Mouse (Mus musculus): Measurements from ENCODE around the gene Klhl23. TPM values are rescaled to one million over a fixed set of nuclear protein-coding genes. Genes with fewer than 3 reads are reported as not detected.
"Not testable (repeated sequence)": the region's sequence is repeated elsewhere in the genome, so short reads cannot be mapped to it uniquely, and the experiment has no call there.

Gene Klhl23
- polyA plus RNA-seq (2012; rRNA removed), result 36.7 and 39.9 TPM in 2 replicates

GRCm38 (mm10) chr2:69821711-69822110, at the start of gene Klhl23:
Gene Klhl23, plus strand, starts transcription at chr2:69821944.
- DNase-seq (ENCODE audit: extremely low spot score in 1 of 2, low spot score in 1 of 2), result no peak

DNA sequence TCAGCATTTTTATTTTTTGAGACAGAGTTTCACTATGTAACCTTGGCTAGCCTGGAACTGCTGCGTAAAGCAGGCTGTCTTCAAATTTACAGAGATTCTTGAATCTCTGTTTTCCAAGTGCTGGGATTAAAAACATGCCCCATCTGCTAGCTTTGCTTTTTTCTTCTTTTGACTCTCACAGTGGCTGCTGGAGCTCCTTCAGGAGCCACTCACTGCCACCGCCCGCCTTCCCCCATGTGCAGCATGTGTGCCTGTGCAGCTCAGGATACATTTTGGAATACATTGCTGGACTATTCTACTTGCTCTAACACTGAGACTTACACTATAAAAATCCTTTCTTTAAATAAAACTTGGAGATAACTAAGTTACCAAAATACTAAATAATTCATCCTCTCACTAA, 48.4 kb upstream of the Klhl23 start:
- DNase-seq (ENCODE audit: extremely low spot score in 1 of 2, low spot score in 1 of 2), result peak in 1 of 2 experiments; percentile 36

GRCm38 (mm10) chr2:69777985-69778835, 43.5 kb upstream of the Klhl23 start:
- DNase-seq (ENCODE audit: extremely low spot score in 1 of 2, low spot score in 1 of 2), result peak in 1 of 2 experiments; percentile 47

DNA sequence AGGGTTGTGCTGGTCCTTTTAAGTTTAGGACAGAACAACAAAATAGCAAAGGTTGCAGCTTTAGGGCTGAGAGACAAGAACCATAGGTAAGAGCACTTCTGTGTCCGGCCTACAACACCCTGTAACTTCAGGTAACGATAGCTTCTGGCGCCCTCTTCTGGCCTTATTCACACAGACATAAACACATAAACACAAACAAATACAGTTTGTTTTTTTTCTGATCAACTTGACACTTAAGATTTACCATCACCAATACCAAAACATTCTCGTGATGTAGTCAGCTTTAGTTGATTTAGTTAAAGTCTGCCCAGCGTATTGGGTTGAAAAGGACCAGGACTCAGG, 42.9 kb upstream of the Klhl23 start:
- DNase-seq (ENCODE audit: extremely low spot score in 1 of 2, low spot score in 1 of 2), result peak in 1 of 2 experiments; percentile 35

GRCm38 (mm10) chr2:69788974-69789373, 32.8 kb upstream of the Klhl23 start:
- DNase-seq (ENCODE audit: extremely low spot score in 1 of 2, low spot score in 1 of 2), result no peak

DNA sequence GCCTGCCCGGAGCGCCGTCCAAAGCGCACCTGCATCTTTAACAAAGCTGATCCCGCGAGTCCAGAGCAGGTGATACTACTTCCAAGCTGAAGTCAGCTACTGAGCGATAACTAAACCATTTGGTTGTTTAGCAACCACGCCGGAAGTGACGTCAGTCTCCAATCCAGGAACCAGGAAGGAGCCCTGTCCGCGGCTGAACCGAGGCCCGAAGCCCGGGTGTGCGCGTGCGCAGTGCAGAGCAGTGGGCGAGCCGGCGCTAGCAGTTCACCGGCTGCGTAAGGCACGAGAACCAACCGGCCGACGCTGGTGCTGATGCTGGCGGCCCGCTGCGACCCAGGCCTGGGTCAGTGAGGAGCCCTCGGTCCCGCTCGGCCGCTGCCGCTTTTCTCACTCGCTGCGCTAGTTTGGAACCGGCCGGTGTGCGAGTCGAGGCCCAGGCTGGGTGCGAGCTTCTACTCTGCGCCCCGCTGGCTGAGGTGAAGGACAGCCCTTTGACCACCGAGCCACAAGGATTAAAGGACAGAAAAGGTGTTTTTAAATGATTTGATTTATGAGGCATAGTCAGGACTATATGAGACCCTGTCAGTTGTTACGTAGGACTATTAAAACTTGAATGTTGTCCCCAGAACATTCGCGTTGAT, 32.2 kb upstream of the Klhl23 start, which contains the start of the genes Ccdc173 and Phospho2:
TSS of gene Ccdc173 (minus strand) at position 147 of the 641 bp plus-strand sequence.
TSS of gene Phospho2 (plus strand) at position 195 of the 641 bp plus-strand sequence.
- DNase-seq (ENCODE audit: extremely low spot score in 1 of 2, low spot score in 1 of 2), result peak; percentile 96 to 99

DNA sequence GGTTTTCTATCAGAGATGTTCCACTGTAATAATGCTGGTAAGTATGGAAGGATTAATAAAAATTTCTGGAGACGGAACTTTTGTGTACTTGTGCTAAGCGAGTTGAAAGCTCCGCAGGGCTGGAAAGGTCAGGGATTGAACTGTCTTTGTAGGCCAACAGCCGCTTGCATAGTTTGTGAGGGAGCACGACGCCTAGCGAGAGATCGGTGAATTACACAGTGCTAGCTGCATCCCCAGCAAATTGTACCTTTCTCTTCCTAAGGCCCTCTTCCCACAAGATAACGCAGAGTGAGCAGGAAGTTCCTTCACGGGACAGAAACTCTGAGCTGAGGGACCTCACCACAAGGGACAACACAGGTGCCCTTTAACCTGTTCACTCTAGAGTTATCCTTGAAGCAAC, 31.5 kb upstream of the Klhl23 start:
- DNase-seq (ENCODE audit: extremely low spot score in 1 of 2, low spot score in 1 of 2), result peak; percentile 57 to 94

DNA sequence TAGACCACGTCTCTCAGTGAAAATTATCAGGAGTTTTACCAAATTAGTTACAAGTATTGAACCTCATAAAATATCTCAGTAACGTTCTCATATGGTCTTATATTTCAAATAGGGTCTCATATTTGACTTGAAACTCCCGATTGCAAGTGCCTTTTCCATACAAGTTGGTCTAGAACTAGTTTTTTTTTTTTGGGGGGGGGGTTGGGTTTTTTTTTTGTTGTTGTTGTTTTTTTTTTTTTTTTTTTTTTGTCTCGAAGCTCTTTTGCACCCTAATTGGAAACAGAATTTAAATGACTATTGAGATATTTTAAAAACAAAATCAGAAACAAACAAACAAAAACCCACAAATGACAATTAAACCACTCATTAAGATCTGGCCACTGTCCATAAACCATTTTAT, 31.0 kb upstream of the Klhl23 start:
- no peak for DNase-seq (ENCODE audit: extremely low spot score in 1 of 2, low spot score in 1 of 2)

DNA sequence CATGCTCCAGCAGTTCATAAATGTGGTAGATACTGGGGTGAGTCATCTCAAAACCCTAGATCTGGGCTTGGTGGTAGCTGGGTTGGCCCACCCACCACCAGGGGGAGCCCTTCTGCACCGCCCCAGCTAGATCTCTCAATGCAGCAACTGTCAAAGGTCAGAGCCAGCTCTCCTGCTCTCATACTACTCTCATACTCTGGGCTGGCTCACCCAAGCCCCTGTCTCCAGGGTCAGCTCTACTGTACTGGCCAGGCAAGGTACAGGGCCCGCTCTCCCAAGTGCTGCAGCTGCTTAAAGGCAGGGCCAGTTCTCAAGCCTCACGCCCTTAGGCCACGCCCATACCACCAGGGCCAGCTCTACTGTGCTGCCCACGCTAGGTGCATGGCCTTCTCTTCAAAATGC, 18.8 kb upstream of the Klhl23 start:
- DNase-seq (ENCODE audit: extremely low spot score in 1 of 2, low spot score in 1 of 2), result peak in 1 of 2 experiments; percentile 59

- no peak for DNase-seq (ENCODE audit: extremely low spot score in 1 of 2, low spot score in 1 of 2)
Observed at GRCm38 (mm10) chr2:69803756-69804155, 18.0 kb upstream of the Klhl23 start.

- DNase-seq (ENCODE audit: extremely low spot score in 1 of 2, low spot score in 1 of 2), result not testable (repeated sequence)
Observed at GRCm38 (mm10) chr2:69804663-69805062, 17.1 kb upstream of the Klhl23 start.

DNA sequence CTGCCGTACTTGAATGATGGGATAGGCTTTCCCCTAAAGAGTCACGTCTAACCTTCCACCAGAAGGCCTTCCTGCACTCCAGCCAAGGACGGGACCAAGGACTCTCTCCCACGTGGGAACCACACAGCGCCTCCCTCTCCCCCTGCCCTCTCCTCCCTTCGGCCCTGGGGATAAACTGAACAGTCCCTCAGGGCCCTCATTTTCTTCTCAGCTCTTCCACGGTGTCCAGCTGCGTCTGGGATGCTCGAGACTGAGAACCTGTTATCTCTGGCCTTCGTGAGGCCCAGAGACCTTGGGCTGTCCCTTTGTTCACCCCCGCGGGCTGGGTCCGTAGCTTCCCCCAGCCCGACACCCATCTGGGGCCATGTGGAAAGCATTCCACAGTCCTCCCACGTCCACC, 11.6 kb upstream of the Klhl23 start:
- no peak for DNase-seq (ENCODE audit: extremely low spot score in 1 of 2, low spot score in 1 of 2)

DNA sequence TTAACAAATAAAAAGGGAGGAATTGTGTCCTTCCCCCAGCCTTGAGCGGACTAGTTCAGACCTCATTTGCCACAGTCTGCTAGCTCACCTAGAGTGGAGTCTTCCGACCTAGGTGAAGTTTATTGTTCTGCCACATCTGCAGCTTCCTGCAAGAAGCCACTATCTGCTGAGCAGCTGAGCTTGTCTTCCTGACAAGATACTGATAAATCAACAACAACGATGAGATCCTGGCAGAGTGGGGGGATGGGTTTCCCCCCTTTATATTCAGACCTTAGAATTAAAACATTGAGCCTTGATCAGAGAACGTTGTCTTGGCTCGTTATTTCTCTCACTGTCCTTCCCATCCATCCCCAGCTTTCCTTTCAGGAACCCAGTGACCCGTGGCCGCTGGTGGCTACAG, 10.4 kb upstream of the Klhl23 start:
- DNase-seq (ENCODE audit: extremely low spot score in 1 of 2, low spot score in 1 of 2), result not testable (repeated sequence)

DNA sequence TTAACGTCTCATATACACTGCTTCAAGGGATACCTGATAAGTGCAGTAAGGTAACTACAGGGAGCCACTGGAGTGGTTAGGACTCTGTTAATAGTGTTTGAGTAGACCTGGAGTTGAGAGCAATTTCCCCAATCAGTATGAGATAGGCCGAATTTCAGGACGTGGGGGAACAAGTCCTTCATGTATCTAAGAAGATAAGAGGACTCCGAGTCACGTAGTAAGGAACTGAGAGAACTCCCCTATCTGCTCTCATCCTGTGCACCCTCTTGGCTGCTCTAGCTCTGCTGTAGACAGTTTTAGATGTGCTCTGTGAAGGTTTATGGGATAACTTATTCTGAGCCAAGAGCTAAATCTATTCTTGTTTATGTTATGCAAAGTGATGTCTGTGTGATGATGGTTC, 5.2 kb upstream of the Klhl23 start:
- no peak for DNase-seq (ENCODE audit: extremely low spot score in 1 of 2, low spot score in 1 of 2)

GRCm38 (mm10) chr2:69818350-69819085, 3.2 kb upstream of the Klhl23 start:
- no peak for DNase-seq (ENCODE audit: extremely low spot score in 1 of 2, low spot score in 1 of 2)

DNA sequence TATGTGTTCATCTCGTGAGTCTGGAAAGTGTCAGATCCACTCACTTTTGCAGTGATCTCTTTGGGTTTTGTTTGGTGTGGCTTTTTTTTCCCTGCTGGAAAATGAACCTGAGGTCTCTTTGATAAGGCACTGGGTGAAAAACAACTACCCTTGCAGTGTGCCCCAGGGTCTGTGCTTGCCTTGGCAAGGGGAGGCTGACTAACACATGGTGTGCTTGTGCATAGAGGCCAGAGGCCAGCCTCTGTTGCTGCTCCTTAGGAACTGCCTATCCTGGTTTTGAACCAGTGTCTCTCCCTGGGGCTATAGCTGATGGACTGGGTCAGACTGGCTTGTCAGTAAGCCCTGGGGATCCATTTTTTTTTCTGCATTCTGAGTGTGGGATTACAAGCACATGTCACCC, 1.5 kb upstream of the Klhl23 start:
- no peak for DNase-seq (ENCODE audit: extremely low spot score in 1 of 2, low spot score in 1 of 2)

- peak in 1 of 2 experiments; percentile 54 for DNase-seq (ENCODE audit: extremely low spot score in 1 of 2, low spot score in 1 of 2)
Observed at GRCm38 (mm10) chr2:69822361-69823128, 801 bp downstream of the Klhl23 start.

DNA sequence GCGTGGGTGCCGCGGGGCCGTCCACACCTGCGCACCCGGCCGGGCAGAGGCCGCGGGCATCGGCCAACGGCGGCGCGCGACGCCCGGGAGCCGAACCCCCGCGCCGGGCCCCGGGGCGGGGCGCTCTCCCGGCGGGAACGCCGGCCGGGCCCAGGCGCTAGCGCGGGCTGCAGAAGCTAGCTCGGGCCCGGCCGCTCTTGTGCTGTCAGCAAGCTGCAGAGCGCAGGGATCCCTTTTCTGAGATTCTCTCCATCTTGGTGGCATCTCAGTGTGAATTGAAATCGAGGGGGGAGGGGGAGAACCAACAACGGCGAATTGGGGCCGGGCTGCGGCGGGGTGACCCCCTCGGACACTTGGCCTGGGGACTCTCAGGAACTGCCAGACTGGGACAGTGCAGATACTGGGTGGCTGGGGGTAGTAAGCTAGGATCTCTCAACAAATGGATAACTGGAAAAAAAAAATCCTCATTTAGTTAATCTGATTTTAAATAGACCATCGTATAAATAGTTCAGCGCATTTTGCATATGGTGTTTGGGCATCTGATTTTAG, 1.5 kb downstream of the Klhl23 start:
- DNase-seq (ENCODE audit: extremely low spot score in 1 of 2, low spot score in 1 of 2), result no peak

DNA sequence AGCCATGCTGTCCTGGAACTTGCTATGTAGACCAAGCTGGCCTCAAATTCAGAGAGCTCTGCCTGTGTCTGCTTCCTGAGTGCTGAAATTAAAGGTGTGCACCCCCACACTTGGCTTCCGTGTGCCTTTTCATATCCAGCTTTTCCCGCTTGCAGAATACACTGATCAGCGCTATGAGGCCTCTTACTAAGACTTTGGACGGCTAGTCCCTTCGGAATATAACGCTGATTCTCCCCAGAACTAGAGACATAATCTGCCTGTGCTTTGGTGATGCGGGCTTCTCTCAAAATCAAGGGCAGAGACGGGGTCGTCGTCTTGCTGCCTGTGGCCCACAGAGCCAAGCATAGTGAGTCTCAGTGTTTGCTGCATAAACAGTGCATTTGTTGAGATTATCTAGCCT, 4.2 kb downstream of the Klhl23 start:
- DNase-seq (ENCODE audit: extremely low spot score in 1 of 2, low spot score in 1 of 2), result no peak

DNA sequence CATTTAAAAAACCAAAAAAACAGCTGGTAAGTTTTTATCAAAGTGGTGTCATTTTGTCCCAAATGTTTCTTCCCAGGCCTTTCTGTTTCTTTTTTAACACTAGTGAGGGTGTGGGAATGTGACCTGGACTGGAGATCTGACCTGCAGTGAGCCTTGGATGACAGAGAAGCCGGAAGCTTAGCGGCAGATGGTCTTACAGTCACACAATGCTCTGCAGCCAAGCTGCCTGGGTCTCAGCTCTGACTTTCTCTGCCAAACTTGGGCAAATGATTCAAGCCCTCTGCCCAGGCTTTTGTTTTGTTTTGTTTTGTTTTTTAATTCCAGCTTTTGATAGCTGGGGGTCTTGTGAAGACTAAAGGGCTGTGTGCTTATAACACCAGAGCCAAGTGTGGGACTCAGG, 4.6 kb downstream of the Klhl23 start:
- DNase-seq (ENCODE audit: extremely low spot score in 1 of 2, low spot score in 1 of 2), result no peak

Data from frontal cortex, adult 2 months (tissue).